Mouse (Mus musculus) testis, adult 2 months (tissue): ENCODE measurements around the gene Slc4a5.
A peak's percentile ranks its signal among the peaks of the same experiment; 100 is the strongest.

Source experiments
- CTCF ChIP-seq: fragments of 200-500 bp; IDR thresholded peaks from 2 replicates; pipeline ENCODE4 v1.5.1; 2012; ENCODE audit warnings: low read depth, mild to moderate bottlenecking, inconsistent platforms, low read length, moderate library complexity; ENCODE audit not compliant: control insufficient read depth, insufficient read depth, insufficient replicate concordance
- POLR2A ChIP-seq: fragments of 200-500 bp; IDR thresholded peaks from 2 replicates; pipeline ENCODE4 v1.6.1; 2012; ENCODE audit warnings: low read depth, mild to moderate bottlenecking, inconsistent platforms, low read length, moderate library complexity; ENCODE audit not compliant: control insufficient read depth

DNA sequence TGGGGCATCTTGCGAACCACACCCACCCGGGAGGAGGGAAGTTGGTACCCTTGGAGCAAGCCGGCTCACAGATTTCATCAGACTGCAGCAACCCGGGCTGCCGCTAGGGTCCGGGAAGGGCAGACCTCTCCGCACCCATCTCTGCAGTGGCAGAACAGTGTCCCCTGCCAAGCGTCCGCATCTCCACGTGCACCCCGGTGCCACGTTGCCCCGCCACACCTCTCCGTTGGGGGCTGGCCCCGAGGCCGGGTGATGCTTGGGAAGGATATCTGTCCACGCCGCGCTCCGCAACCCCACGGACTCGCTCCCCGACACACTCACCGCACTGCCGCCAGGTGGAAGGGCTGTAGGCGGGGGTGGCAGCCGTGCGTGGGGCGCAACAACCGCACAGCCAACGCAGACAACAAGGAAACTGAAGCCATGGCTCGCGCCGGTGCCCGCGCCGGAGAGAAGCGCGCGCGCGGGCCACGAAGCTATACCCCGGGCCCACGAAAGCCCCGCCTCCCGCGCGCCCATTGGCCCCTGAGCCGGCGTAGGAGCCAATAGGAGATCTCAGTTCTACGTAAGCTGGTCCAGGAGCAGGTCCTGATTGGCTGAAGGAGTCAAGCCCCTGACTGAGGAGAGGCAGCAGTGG, 97.6 kb downstream of the Slc4a5 start:
- TF ChIP-seq CTCF, result peak; percentile 56; the same call in 1 of the 2 replicates
- TF ChIP-seq POLR2A, result peak; percentile 68
